Mouse (Mus musculus): ENCODE measurements at regions not wholly inside any gene's neighbourhood (a gene's known extent, or its start where the extent isn't known, plus 50 kb on each side); places are given as distances from the start of the nearest gene placed in this dataset.

DNA sequence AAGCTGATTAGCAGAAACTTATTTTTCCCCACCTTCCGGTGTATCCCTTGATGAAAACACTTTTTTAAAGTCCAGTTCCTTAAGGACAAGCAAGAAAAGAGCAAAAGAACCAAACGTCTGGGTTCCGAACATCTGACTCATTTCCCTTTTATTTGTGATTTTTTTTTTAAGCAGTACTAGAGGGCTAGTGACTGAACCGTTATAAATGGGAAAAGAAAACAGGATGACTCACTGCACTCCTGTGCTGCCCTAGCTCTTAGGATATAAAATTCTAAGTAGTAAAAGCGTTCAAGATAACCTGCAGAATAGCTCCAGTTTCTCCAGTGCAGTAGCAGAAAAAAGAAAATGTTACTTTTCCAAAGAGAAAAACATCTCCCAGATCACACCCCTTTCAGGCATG is 55.3 kb upstream of the Tnfsf11 start:
- Histone ChIP-seq H3K4me3 (no peak overlapping the region), H3K9ac (no peak overlapping the region), H3K27ac (no peak overlapping the region), H3K27me3 (no peaks in the 10 kb centered on the region), H3K36me3 (no peaks in the 10 kb centered on the region), H3K4me2 (replicated peaks) (no peak overlapping the region), H3K9me3 (replicated peaks) (no peaks in the 10 kb centered on the region), H3K4me1 (no peaks in the 10 kb centered on the region)
- ATAC-seq (ENCODE audit: low FRiP score): no peak
- WGBS: 82% methylated on average over 5 of the region's 5 CpGs

All from hindbrain, embryonic 12.5 days (tissue).